Mouse (Mus musculus) limb, embryonic 10.5 days (tissue): ENCODE results near the gene Cdc6. TPM values are rescaled to one million over a fixed set of nuclear protein-coding genes. Genes with fewer than 3 reads are reported as not detected.
A peak's percentile ranks its signal among the peaks of the same experiment; 100 is the strongest.

ENCODE experiments used
- DNase-seq: peaks from one replicate; pipeline ENCODE4 v3.0.0-alpha.2; 2017; ENCODE audit warnings: low spot score
- H3K27ac ChIP-seq: fragments of 300-500 bp; sonication (generic); 2 replicates; pipeline ENCODE4 v1.5.1; 2016; ENCODE audit warnings: mild to moderate bottlenecking
- H3K27me3 ChIP-seq: fragments of 300-500 bp; sonication (generic); 2 replicates; pipeline ENCODE4 v1.6.1; 2016; ENCODE audit warnings: low read depth, mild to moderate bottlenecking; ENCODE audit not compliant: poor library complexity, severe bottlenecking
- H3K36me3 ChIP-seq: fragments of 300-500 bp; sonication (generic); 2 replicates; pipeline ENCODE4 v1.6.1; 2016; ENCODE audit warnings: mild to moderate bottlenecking, moderate library complexity
- H3K4me1 ChIP-seq: fragments of 300-500 bp; sonication (generic); 2 replicates; pipeline ENCODE4 v1.6.1; 2016
- H3K4me3 ChIP-seq: fragments of 300-500 bp; sonication (generic); 2 replicates; pipeline ENCODE4 v1.5.1; 2016; ENCODE audit warnings: mild to moderate bottlenecking, moderate library complexity
- H3K9me3 ChIP-seq: fragments of 300-500 bp; sonication (generic); replicated peaks from 2 replicates; pipeline ENCODE4 v1.6.1; 2016; ENCODE audit warnings: mild to moderate bottlenecking
- WGBS: fragments of 180-500 bp; shearing (Covaris S2); methylation state at CpG from one replicate; pipeline ENCODE4 v1.1.7; 2016; 5-methylcytosine and 5-hydroxymethylcytosine counted together
- polyA plus RNA-seq: library from polyadenylated mRNA; unstranded; fragments of >200 nt; fragmentation: Nextera tagmentation; extraction: Ambion mirVana; gene quantifications from 2 replicates; pipeline ENCODE4 v1.2.1, GENCODE M21; 2016

The Cdc6 gene
- polyA plus RNA-seq, 1 experiment from 2014 or later: 69.9 TPM

DNA sequence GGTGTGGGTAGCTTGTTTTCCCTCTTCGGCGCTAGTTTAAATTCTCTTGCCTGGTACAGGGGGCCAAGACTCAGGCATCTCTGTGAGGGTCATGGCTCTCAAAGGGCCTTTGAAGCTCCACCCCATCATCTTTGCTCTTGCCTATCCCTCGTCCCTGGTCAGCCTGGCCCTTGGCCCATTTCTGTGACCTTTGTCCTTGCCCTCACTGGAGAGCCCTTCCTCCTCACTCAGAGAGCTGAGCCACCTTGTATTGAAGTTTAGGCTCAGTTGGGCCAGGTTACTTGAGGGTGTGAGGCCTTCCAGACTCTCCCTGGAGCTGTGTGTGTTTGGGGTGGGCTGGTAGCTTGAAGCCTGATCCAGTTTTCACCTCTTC, 38.0 kb downstream of the Cdc6 start:
- Histone ChIP-seq H3K27ac (peak overlapping the region; percentile 95), H3K4me1 (peaks cover 81% of the 10 kb centered on the region), H3K4me3 (no peak overlapping the region), H3K27me3 (no peaks in the 10 kb centered on the region), H3K9me3 (no peaks in the 10 kb centered on the region), H3K36me3 (peaks cover 46% of the 10 kb centered on the region)
- no peak for DNase-seq
- 51% methylated on average over 3 of the region's 3 CpGs for WGBS

DNA sequence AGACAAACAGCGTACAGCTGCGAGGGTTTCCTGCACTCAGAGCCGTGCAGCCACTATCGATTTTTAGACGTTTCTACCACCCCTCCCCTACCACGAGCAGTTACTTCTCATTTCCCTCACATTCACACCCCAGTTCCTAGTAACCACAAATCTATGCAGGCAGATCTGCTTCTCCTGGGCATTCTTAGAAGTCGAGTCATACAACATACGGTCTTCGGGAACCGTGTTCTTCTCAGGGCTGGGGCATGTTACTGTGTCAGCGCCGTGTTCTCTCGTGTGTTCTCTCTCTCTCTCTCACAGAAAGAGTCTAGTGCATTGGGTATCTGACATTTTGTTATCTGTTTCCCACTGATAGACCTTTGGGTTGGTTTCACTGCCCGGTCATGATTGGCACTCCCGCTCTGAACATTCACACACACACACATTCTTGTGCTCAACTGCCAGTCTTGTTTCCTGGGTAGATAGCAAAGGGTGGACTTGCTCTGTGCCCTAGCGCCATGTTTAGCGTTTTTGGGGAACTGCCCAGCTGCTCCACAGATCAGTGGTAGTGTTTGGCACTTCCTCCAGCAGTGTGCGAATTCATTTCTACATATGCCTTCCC, 40.5 kb downstream of the Cdc6 start:
- Histone ChIP-seq H3K4me1 (peaks cover 76% of the 10 kb centered on the region), H3K36me3 (peaks cover 69% of the 10 kb centered on the region), H3K4me3 (no peak overlapping the region), H3K27me3 (no peaks in the 10 kb centered on the region), H3K27ac (no peak overlapping the region), H3K9me3 (no peaks in the 10 kb centered on the region)
- DNase-seq: no peak
- 88% methylated on average over 18 of the region's 18 CpGs for WGBS

DNA sequence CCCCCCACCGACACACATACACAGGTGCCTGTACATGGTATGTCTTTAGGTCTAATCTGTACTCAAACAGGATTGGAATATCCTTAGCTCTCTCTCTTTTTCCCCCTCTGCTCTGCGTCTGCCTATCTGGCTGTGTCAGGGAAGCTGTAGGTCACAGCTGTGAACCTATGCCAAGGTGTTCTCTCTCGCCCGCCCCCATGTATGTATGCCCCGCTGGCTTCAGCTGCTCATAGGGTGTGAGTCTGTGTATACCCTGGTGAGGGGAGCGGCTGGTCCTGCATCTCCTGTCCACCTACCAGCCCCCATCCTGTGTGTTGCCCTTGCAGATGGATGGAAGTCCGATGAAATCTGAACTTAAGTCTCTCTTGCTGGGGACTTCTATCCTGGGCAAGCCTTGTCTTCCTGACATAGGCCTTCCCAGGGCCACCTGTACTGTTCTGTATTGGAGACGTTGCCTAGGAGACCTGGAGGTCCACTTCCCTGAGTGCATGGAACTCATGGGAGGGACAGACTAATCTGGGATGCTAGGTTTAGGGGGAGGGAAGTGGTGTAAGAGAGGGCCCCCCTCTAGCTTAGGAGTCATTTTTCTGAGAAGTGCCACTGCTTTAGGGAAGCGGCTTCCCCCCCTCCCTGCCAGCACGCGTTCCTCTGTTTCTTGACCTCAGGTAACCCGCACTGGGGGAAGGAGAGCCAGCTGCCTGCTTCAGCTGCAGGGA, 41.8 kb downstream of the Cdc6 start:
- no peak for DNase-seq
- H3K4me1 ChIP-seq: peaks cover 76% of the 10 kb centered on the region
- H3K27ac ChIP-seq: peak overlapping the region; percentile 12; the same call in 1 of the 2 replicates
- no peaks in the 10 kb centered on the region for H3K9me3 ChIP-seq
- no peaks in the 10 kb centered on the region for H3K27me3 ChIP-seq
- no peak overlapping the region for H3K4me3 ChIP-seq
- 79% methylated on average over 12 of the region's 12 CpGs for WGBS
- peaks cover 69% of the 10 kb centered on the region for H3K36me3 ChIP-seq

DNA sequence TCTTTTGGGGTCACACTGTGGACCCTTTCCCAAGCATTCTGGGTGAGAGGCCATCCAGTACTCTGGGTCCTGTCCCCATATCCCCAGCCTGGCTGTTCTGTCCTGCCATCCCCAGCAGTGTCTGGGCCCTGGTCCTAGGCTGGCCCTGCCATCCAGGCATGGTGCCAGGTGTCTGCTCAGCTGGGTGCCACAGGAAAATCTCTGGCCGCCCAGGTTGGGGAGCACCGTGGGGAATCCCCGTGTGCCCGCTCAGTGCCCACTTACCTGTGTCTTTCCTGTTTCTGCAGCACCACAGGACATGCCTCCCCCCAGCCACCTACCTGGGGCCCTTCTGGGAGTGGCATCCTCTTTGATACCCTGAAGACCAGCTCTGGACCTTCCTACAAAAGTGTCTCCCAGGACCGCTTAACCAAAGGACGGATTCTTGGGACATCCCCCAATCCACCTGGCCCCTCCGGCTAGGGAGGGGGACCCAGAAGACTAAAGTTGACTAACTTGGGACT, 42.4 kb downstream of the Cdc6 start:
- 89% methylated on average over 7 of the region's 7 CpGs for WGBS
- Histone ChIP-seq H3K4me3 (no peak overlapping the region), H3K4me1 (peaks cover 76% of the 10 kb centered on the region), H3K27me3 (no peaks in the 10 kb centered on the region), H3K36me3 (peaks cover 66% of the 10 kb centered on the region), H3K9me3 (no peaks in the 10 kb centered on the region), H3K27ac (peak overlapping the region; percentile 12; the same call in 1 of the 2 replicates)
- DNase-seq: no peak

DNA sequence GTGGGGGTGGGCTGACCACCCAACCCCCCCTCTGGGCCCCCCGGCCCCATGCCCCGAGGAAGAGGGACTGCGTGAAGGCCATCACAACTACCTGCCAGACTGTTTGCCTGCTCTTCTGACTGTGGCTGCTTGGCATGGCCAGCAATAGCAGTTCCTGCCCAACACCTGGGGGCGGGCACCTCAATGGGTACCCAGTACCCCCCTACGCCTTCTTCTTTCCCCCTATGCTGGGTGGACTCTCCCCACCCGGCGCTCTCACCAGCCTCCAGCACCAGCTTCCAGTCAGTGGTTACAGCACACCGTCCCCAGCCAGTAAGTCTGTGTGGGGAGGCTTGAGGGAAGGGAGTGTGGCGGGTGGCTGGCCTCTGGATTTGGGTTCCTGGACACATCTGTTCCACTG, 42.9 kb downstream of the Cdc6 start:
- peaks cover 76% of the 10 kb centered on the region for H3K4me1 ChIP-seq
- H3K9me3 ChIP-seq: no peaks in the 10 kb centered on the region
- H3K4me3 ChIP-seq: no peak overlapping the region
- no peaks in the 10 kb centered on the region for H3K27me3 ChIP-seq
- no peak overlapping the region for H3K27ac ChIP-seq
- DNase-seq: no peak
- H3K36me3 ChIP-seq: peaks cover 65% of the 10 kb centered on the region
- 92% methylated on average over 9 of the region's 9 CpGs for WGBS

DNA sequence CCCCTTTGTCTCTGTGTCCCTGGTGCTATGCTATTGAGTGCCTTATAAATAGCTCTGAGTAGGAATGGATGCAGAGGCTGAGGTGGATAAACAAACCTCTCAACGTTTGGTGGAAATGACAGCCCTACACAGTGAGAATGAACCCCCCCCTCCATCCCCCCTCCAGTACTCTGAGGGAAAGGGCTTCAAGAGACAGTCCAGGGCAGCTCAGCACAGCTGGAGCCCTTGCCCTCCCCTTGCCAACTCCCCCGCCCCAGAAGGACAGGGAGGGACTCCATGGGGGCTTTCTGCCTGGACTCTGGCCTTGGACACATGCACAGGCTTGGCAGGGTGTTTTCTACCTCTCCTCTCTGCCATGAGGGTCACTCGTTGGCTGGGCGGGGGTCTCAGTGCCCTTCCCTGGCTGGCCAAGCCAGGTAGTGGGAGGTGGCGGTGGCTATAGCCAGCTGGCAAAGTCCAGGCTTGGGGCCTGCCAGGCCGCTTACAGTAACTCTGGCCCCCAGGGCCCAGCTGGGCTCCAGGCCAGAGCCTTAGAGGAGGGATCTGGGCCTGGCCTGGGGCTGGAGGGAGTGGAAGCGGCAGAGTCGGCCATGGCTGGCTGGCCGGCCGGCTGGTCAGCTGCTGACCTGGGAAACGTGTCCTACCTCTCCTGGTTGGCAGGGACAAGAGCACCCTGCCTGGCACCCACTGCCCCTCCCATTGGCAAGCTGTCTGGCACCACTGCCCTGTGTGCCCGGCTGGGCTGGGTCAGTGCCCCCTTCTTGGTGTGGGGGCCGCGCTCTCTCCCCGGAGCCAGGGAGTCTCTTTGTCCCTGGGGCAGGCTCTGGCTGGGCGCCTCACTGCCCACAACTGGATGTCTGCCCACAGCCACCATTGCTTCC, 43.7 kb downstream of the Cdc6 start:
- peaks cover 65% of the 10 kb centered on the region for H3K36me3 ChIP-seq
- no peaks in the 10 kb centered on the region for H3K27me3 ChIP-seq
- H3K4me3 ChIP-seq: 0 out of 2 replicates have a peak overlapping the region, but pooled peaks have one; percentile 10
- peak overlapping the region; percentile 66 for H3K27ac ChIP-seq
- peaks cover 76% of the 10 kb centered on the region for H3K4me1 ChIP-seq
- WGBS: 80% methylated on average over 16 of the region's 16 CpGs
- no peaks in the 10 kb centered on the region for H3K9me3 ChIP-seq
- no peak for DNase-seq

DNA sequence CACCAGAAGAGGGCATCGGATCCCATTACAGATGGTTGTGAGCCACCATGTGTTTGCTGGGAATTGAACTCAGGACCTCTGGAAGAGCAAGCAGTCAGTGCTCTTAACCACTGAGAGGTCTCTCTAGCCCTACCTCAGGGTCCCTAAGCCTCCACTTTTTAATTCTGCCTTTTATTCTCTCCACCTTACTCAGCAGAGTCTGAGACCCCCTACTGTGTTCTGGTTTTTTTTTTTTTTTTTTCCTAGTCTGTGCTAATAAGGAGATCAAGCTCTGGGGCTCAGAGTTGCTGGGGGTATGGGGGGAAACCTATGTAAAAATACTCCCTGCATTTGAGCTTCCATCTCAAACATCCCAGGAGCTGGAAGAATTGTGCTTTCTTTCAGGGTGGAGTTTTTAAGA, 44.5 kb downstream of the Cdc6 start:
- peaks cover 70% of the 10 kb centered on the region for H3K36me3 ChIP-seq
- H3K9me3 ChIP-seq: no peaks in the 10 kb centered on the region
- no peaks in the 10 kb centered on the region for H3K27me3 ChIP-seq
- H3K4me1 ChIP-seq: peaks cover 74% of the 10 kb centered on the region
- H3K27ac ChIP-seq: no peak overlapping the region
- DNase-seq: no peak
- H3K4me3 ChIP-seq: no peak overlapping the region
- 87% methylated on average over 1 of the region's 1 CpGs for WGBS

DNA sequence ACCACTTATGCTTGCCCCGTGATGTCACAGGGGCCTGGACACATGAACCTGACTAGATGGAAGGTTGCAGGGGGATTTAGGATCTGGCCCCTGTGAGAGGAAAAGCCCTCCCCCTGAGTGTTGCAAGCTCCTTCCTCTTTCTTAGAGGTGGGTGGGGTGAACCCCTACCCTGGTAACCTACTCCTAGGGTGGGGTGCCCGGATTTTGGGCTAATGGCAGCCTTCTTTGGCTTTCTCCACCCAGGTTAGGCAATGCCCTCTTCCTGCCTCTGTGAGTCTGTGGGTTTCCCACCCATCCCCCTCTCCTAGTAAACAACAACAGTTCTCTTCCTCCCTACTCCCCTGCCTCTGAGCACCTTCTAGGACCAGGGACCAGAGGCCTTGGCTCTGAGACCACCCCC, 45.1 kb downstream of the Cdc6 start:
- H3K4me3 ChIP-seq: no peak overlapping the region
- H3K9me3 ChIP-seq: no peaks in the 10 kb centered on the region
- no peak for DNase-seq
- peak overlapping the region; percentile 78 for H3K27ac ChIP-seq
- no peaks in the 10 kb centered on the region for H3K27me3 ChIP-seq
- peaks cover 68% of the 10 kb centered on the region for H3K4me1 ChIP-seq
- WGBS: 71% methylated on average over 2 of the region's 2 CpGs
- peaks cover 70% of the 10 kb centered on the region for H3K36me3 ChIP-seq

DNA sequence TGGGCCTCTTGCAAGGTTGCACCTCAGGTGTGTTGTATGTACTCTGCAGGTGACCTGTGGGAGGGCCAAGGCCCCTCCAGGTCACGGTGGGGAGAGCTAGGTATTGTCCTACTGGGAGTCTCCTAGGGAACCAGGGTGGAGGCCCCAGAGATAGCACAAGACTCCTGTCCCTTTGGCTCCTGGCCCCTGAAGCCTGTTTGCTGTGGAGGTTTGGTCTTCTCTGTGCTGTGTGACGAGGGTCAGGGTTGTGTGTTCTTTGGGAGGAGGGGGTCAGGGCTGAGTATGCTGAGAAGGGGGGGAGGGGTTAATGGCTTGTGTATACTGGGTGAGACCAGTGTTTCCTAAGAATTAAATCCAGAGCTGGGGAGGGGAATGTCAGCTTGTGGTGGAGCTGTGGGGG, 45.8 kb downstream of the Cdc6 start:
- H3K4me1 ChIP-seq: peaks cover 68% of the 10 kb centered on the region
- no peaks in the 10 kb centered on the region for H3K9me3 ChIP-seq
- H3K4me3 ChIP-seq: peak overlapping the region; percentile 28; the same call in 1 of the 2 replicates
- WGBS: 8% methylated on average over 2 of the region's 2 CpGs
- H3K27me3 ChIP-seq: no peaks in the 10 kb centered on the region
- DNase-seq: no peak
- H3K27ac ChIP-seq: peak overlapping the region; percentile 78
- peaks cover 71% of the 10 kb centered on the region for H3K36me3 ChIP-seq

DNA sequence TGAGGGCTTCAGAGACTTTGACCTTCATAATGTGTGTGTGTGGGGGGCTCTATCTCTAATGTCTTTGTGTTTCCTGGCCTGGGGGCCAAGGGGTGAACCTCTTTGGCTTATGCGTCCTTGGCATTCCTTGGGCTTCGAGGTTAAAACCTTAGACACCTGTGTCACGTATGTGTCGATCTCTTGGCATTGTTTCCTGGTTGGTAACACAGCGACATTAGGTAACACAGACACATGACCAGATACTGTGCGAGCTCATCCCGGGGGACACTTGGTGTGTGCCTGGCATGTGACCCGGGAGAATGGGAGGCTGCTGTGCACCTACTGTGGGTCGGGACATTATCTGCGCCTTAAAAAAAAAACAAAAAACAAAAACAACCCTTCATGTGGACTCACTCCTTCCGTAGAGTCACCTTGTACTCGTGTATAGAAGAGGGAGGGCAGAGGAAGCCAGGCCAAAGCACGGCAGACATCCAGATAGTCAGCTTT, 46.3 kb downstream of the Cdc6 start:
- WGBS: 39% methylated on average over 13 of the region's 13 CpGs
- peaks cover 71% of the 10 kb centered on the region for H3K4me1 ChIP-seq
- peak overlapping the region; percentile 78 for H3K27ac ChIP-seq
- H3K27me3 ChIP-seq: no peaks in the 10 kb centered on the region
- no peaks in the 10 kb centered on the region for H3K9me3 ChIP-seq
- H3K4me3 ChIP-seq: peak overlapping the region; percentile 28; the same call in 1 of the 2 replicates
- no peak for DNase-seq
- peaks cover 71% of the 10 kb centered on the region for H3K36me3 ChIP-seq

DNA sequence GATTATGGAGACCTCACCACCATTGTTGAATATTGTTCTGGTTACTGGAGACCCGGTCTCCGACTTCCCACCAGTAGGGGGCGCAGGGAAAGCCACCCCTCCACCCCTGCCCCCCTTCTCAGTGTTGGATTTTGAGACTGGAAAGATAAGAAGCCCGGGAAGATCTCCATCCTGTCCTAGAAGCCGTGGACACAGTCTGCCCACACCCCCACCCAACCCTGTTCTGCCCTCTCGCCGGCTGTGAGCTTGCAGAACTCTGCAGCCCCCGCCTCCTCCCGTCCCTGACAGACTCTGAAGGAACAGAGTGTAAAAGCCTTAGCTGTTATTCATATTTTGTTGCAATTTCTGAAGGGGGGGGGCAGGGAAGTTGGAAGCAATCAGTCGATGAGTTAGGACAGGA, 46.8 kb downstream of the Cdc6 start:
- H3K27me3 ChIP-seq: no peaks in the 10 kb centered on the region
- DNase-seq: peak; percentile 88
- peaks cover 71% of the 10 kb centered on the region for H3K4me1 ChIP-seq
- peaks cover 68% of the 10 kb centered on the region for H3K36me3 ChIP-seq
- peak overlapping the region; percentile 78 for H3K27ac ChIP-seq
- 7% methylated on average over 10 of the region's 10 CpGs for WGBS
- no peaks in the 10 kb centered on the region for H3K9me3 ChIP-seq
- peak overlapping the region; percentile 28 for H3K4me3 ChIP-seq

DNA sequence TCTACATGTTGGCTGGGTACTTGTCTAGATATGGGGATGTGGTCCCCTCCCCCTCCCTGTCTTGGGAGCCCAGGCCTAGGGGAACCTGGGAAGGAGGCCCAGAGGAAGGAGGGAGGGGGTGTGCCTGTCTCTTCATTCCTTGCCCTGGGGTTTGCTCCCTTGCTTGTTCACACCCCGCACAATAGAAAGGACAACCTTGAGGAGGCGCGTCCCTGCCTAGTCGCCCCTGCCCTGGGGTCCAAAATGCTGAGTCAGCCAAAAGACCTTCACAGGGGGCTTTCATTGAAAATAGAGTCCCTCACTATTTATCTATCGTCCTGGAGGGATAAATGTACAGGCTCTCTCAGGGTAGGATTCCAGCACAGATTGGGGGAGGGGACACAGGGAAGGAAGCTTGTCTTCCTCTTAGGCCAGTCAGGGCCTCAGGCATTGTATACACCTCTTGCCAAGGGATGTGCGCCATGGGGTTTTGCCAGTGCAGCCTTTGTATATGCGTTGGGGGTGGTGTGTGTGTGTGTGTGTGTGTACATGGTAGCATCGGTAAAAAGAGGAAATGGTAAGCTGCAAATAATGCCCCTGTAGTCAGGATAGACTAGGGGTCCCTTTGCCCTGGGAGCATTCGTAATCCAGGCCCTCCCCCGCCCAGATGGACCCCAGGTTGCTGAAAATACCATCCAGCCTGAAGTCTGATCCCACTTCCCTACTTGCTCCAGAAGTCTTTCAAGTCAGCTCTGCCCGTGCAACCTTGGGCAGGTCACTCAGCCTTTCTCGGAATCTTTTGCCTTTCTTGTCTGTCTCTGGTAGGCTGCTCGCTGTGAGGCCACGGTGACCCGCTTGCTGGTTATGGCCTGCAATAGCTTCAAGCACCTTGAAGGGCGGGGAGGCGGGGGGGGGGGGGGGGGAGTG, 47.5 kb downstream of the Cdc6 start:
- no peaks in the 10 kb centered on the region for H3K27me3 ChIP-seq
- peak; percentile 45 for DNase-seq
- H3K36me3 ChIP-seq: peaks cover 61% of the 10 kb centered on the region
- 24% methylated on average over 15 of the region's 17 CpGs for whole genome bisulfite sequencing
- peak overlapping the region; percentile 78 for H3K27ac ChIP-seq
- H3K9me3 ChIP-seq: no peaks in the 10 kb centered on the region
- peaks cover 71% of the 10 kb centered on the region for H3K4me1 ChIP-seq
- peak overlapping the region; percentile 28 for H3K4me3 ChIP-seq
